ENCODE assay signal across 8 mouse cellular contexts in the genomic region with DNA sequence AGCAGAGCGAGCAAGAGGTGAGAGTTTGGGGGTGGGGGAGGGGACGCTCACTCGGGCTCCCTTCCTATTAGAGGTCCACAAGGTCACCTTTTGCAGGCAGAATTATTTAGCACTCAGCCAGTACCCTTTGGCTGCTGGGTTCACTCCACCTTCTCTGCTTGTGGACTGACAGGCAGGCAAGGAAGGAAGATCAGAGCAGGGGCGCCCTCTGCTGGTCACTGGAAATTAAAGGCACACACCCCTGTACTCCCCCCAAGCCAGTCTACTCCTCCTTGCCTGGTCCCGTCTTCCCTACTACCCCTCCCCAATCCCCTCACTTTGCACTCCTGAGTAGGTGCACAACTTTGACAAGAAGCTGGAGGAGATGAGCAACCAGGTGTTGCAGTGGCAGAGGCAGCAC. TPM values are rescaled to one million over a fixed set of nuclear protein-coding genes. Genes with fewer than 3 reads are reported as not detected.
DNase-seq lines count a peak whose midpoint lies in the region; ATAC-seq and TF ChIP-seq lines count a peak whose summit lies in the region.

No protein-coding gene starts in this region.

- peak; percentile 83 for TF ChIP-seq CTCF in gastrocnemius, adult 2 months (IDR thresholded peaks at IDR 0.05)

- H3K4me3 ChIP-seq in gastrocnemius, adult 2 months = no peak overlapping the region

- intact Hi-C loops in gastrocnemius, adult 2 months (cut with DNase I) = no loop called here
- intact Hi-C loops in left cerebral cortex, postnatal 10 days (cut with DNase I) = loop anchor here (10.0 kb wide), 1 partner anchor 112 kb away; no protein-coding TSS in a partner anchor

- H3K27ac ChIP-seq in gastrocnemius, adult 2 months = no peak overlapping the region

- DNase-seq in adipocyte (ENCODE audit: low spot score) = peak; percentile 77
- peak; percentile 64 to 82 for DNase-seq in cerebellum, postnatal 4 days (ENCODE audit: low spot score in 2 of 2)
- peak; percentile 83 for DNase-seq in gastrocnemius, adult 2 months
- DNase-seq in induced T-regulatory cell, adult 2 months (ENCODE audit: low read depth) = peak; percentile 71
- peak; percentile 75 to 82 for DNase-seq in left cerebral cortex, postnatal 10 days (ENCODE audit: extremely low spot score in 1 of 2, low spot score in 2 of 2)
- DNase-seq in right cerebral cortex, postnatal 36 days (ENCODE audit: low spot score in 2 of 2) = peak; percentile 61 to 77

- peak; percentile 87 for ATAC-seq in megakaryocyte-erythroid progenitor cell, adult 5-6 weeks (replicated peaks; ENCODE audit: low FRiP score, low TSS enrichment, poor library complexity, severe bottlenecking)
- ATAC-seq in activated CD4-positive, CD25-positive, alpha-beta regulatory T cell, adult 4 months = no peak

RNA-seq across cellular contexts. Expression of gene Dhx38, which starts 29.0 kb away (rescaled TPM):
- 10 to 100 TPM; 11.1 to 11.9 TPM for total RNA-seq in gastrocnemius, adult 2 months (2021)
- total RNA-seq in left cerebral cortex, postnatal 10 days (2021) = 10 to 100 TPM; 21.9 to 24.1 TPM
- total RNA-seq in megakaryocyte-erythroid progenitor cell, adult 5-6 weeks (2014; fragmentation: Nextera tagmentation) = 21.0 and 26.5 TPM in 2 replicates
- total RNA-seq in megakaryocyte-erythroid progenitor cell, adult 5-6 weeks (2017) = 40.9 and 47.8 TPM in 2 replicates
- polyA plus RNA-seq in activated CD4-positive, CD25-positive, alpha-beta regulatory T cell, adult 4 months (2017; shearing (Covaris generic)) = 10 to 100 TPM in 1 of 2 experiments, 1 to 10 TPM in 1; 9.1 to 14.2 TPM

RNA-seq across cellular contexts. Expression of gene Txnl4b, which starts 29.0 kb away (rescaled TPM):
- total RNA-seq in gastrocnemius, adult 2 months (2021) = 1 to 10 TPM; 7.3 to 7.6 TPM
- 10 to 100 TPM; 10.7 to 11.7 TPM for total RNA-seq in left cerebral cortex, postnatal 10 days (2021)
- 3.1 and 6.8 TPM in 2 replicates for total RNA-seq in megakaryocyte-erythroid progenitor cell, adult 5-6 weeks (2014; fragmentation: Nextera tagmentation)
- total RNA-seq in megakaryocyte-erythroid progenitor cell, adult 5-6 weeks (2017) = 7.5 and 11.0 TPM in 2 replicates
- 10 to 100 TPM; 16.5 to 17.9 TPM for polyA plus RNA-seq in activated CD4-positive, CD25-positive, alpha-beta regulatory T cell, adult 4 months (2017; shearing (Covaris generic))

RNA-seq across cellular contexts. Expression of gene Hp, which starts 42.3 kb away (rescaled TPM):
- total RNA-seq in gastrocnemius, adult 2 months (2021) = 1 to 10 TPM; 1.6 to 7.0 TPM
- not detected for total RNA-seq in left cerebral cortex, postnatal 10 days (2021)
- 5.8 TPM in 1 of 2 replicates, not detected in the other for total RNA-seq in megakaryocyte-erythroid progenitor cell, adult 5-6 weeks (2014; fragmentation: Nextera tagmentation)
- 2.4 and 2.8 TPM in 2 replicates for total RNA-seq in megakaryocyte-erythroid progenitor cell, adult 5-6 weeks (2017)
- not detected for polyA plus RNA-seq in activated CD4-positive, CD25-positive, alpha-beta regulatory T cell, adult 4 months (2017; shearing (Covaris generic))

RNA-seq across cellular contexts. Expression of gene Pmfbp1, which starts 42.9 kb away (rescaled TPM):
- total RNA-seq in gastrocnemius, adult 2 months (2021) = not detected
- under 1 TPM; 0.22 to 0.58 TPM for total RNA-seq in left cerebral cortex, postnatal 10 days (2021)
- total RNA-seq in megakaryocyte-erythroid progenitor cell, adult 5-6 weeks (2014; fragmentation: Nextera tagmentation) = not detected in 2 replicates
- not detected in 2 replicates for total RNA-seq in megakaryocyte-erythroid progenitor cell, adult 5-6 weeks (2017)
- polyA plus RNA-seq in activated CD4-positive, CD25-positive, alpha-beta regulatory T cell, adult 4 months (2017; shearing (Covaris generic)) = not detected
